Mouse (Mus musculus): ENCODE results near the gene Ezh1.

GRCm38 (mm10) chr11:101169301-101170107 lies 56.8 kb downstream of the Ezh1 start:
- no peak for TF ChIP-seq TAL1 (IDR thresholded peaks at IDR 0.05; ENCODE audit: low read length)
- no peak for TF ChIP-seq GATA1 (IDR thresholded peaks at IDR 0.05; ENCODE audit: low read length)

Measured in erythroblast, embryonic 14.5 days (primary cell).